Mouse (Mus musculus) midbrain, postnatal 0 days (tissue): ENCODE results near the gene Pidd1. TPM values are rescaled to one million over a fixed set of nuclear protein-coding genes. Genes with fewer than 3 reads are reported as not detected.

ENCODE experiments used
- ATAC-seq: fragments of 200-750 bp; cut with Nextera tagmentation; 2 replicates; pipeline ENCODE4 v1.8.0; 2017; ENCODE audit warnings: moderate number of reproducible peaks, mild to moderate bottlenecking, moderate TSS enrichment, moderate library complexity; ENCODE audit not compliant: low FRiP score
- DNase-seq: peaks from one replicate; pipeline ENCODE4 v3.0.0-alpha.2; 2015; ENCODE audit warnings: low spot score
- H3K27ac ChIP-seq: fragments of 300-500 bp; sonication (generic); 2 replicates; pipeline ENCODE4 v1.5.1; 2014; ENCODE audit warnings: low read depth, mild to moderate bottlenecking, low read length, mixed read lengths
- H3K27me3 ChIP-seq: fragments of 300-500 bp; sonication (generic); 2 replicates; pipeline ENCODE4 v1.6.1; 2014; ENCODE audit warnings: low read length, control low read depth, mixed read lengths; ENCODE audit not compliant: insufficient read depth
- H3K36me3 ChIP-seq: fragments of 300-500 bp; sonication (generic); 2 replicates; pipeline ENCODE4 v1.6.1; 2014; ENCODE audit warnings: low read length, control low read depth, mixed read lengths; ENCODE audit not compliant: insufficient read depth
- H3K4me1 ChIP-seq: fragments of 300-500 bp; sonication (generic); 2 replicates; pipeline ENCODE4 v1.6.1; 2014; ENCODE audit warnings: mild to moderate bottlenecking, control low read depth, antibody characterized with exemption, low read length, mixed read lengths; ENCODE audit not compliant: insufficient read depth
- H3K4me2 ChIP-seq: fragments of 300-500 bp; sonication (generic); 2 replicates; pipeline ENCODE4 v1.6.1; 2014; ENCODE audit warnings: low read depth, mild to moderate bottlenecking, low read length, mixed read lengths; ENCODE audit not compliant: poor library complexity, severe bottlenecking
- H3K4me3 ChIP-seq: fragments of 300-500 bp; sonication (generic); 2 replicates; pipeline ENCODE4 v1.5.1; 2014; ENCODE audit warnings: low read depth, mild to moderate bottlenecking, low read length, moderate library complexity
- H3K9ac ChIP-seq: fragments of 300-500 bp; sonication (generic); replicated peaks from 2 replicates; pipeline ENCODE4 v1.6.1; 2014; ENCODE audit warnings: mild to moderate bottlenecking, low read length, moderate library complexity, mixed read lengths; ENCODE audit not compliant: poor library complexity, severe bottlenecking
- H3K9me3 ChIP-seq: fragments of 300-500 bp; sonication (generic); 2 replicates; pipeline ENCODE4 v1.6.1; 2016; ENCODE audit warnings: low read length, control low read depth
- CTCF ChIP-seq: IDR thresholded peaks from 2 replicates; pipeline ENCODE4 v1.5.1; 2016; ENCODE audit warnings: antibody characterized with exemption, mild to moderate bottlenecking
- WGBS: fragments of 180-500 bp; shearing (Covaris S2); extraction: QIAGEN DNeasy Blood & Tissue Kit; methylation state at CpG from one replicate; pipeline ENCODE4 v1.1.7; 2014; 5-methylcytosine and 5-hydroxymethylcytosine counted together
- polyA plus RNA-seq: library from polyadenylated mRNA; unstranded; fragments of >200 nt; fragmentation: Nextera tagmentation; extraction: Ambion mirVana; gene quantifications from 2 replicates; pipeline ENCODE4 v1.2.1, GENCODE M21; 2015
- total RNA-seq: library from RNA; depleted of rRNA; stranded (reverse); fragments of >200 nt; gene quantifications from 2 replicates; pipeline ENCODE4 v1.2.3, GENCODE M21; 2014

The Pidd1 gene
- total and polyA plus RNA-seq, 2 experiments from 2014 or later, result 1.3 to 1.6 TPM

DNA sequence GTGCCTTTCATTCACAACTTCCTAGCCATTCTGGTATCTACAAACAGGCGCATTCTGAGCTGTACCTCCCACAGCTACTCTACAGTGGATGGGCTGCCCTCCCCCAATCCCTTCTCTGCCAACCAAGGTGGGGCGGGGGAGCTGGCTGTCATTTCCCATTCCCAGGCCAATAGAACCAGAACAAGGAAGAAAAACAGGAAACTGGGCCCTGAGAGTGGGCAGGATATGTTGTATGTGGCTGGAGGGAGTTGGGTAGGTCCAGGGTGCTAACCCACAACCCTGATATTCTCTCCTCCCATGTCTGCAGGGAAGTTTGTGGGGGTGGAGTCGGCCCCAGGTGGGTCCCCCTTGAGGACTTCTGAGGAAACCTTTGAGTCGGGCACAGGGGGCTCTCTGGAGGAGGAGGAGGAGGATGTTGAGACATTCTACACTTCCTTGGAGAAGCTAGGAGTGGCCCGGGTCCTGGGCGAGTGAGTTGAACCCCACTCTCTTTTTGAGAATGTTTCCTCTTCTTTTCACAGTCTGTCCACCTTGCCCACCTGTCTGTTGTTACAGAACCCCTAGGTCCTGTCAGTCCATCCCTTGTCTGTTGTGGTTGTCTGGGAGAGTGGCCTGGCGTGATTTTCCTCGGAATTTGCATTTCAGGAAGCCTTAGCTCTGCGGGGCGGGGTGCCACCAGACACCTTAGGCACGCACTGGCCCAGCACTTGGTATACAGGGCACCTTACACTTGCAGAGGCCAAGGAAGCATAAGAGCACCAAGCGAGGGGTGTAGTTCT is 20.2 kb upstream of the Pidd1 start:
- Histone ChIP-seq H3K9ac (no peak overlapping the region), H3K27ac (no peak overlapping the region), H3K4me2 (peak overlapping the region; percentile 28; the same call in 1 of the 2 replicates), H3K4me1 (peaks cover 25% of the 10 kb centered on the region), H3K9me3 (no peaks in the 10 kb centered on the region), H3K27me3 (peaks cover 51% of the 10 kb centered on the region), H3K4me3 (no peak overlapping the region), H3K36me3 (peaks cover 15% of the 10 kb centered on the region)
- no peak for ATAC-seq
- TF ChIP-seq CTCF, result no peak
- 28% methylated on average over 12 of the region's 12 CpGs for WGBS
- DNase-seq, result no peak

DNA sequence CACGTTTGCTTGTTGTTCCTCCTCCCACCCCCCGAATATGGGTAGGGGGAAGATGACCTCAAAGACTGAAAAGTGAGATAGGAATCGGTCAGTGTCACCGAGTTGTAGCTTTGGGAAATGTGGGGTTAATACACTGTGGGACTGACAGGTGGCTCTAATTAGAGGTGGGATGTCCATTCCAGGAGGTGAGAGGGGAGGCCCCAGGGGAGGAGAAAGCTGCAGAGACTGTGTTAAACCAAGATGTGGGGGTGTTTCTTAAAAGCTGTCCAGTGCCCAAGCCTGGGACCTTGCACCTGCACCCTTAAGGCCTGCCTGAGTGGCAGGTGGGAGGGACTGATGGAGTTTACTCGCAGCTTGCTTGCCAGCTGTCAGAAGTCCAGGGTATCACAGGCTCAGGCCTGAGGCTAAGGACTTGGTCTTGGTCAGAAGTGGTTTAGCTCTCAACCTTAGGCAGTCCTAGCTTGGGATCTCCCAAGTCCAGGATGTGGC is 18.6 kb upstream of the Pidd1 start:
- no peak for TF ChIP-seq CTCF
- Histone ChIP-seq H3K27ac (no peak overlapping the region), H3K9ac (no peak overlapping the region), H3K27me3 (peaks cover 51% of the 10 kb centered on the region), H3K36me3 (peaks cover 28% of the 10 kb centered on the region), H3K4me2 (peak overlapping the region; percentile 80), H3K9me3 (no peaks in the 10 kb centered on the region), H3K4me3 (peak overlapping the region; percentile 42), H3K4me1 (peaks cover 12% of the 10 kb centered on the region; the same call in 1 of the 2 replicates)
- no peak for ATAC-seq
- 22% methylated on average over 5 of the region's 5 CpGs for WGBS
- DNase-seq, result no peak

DNA sequence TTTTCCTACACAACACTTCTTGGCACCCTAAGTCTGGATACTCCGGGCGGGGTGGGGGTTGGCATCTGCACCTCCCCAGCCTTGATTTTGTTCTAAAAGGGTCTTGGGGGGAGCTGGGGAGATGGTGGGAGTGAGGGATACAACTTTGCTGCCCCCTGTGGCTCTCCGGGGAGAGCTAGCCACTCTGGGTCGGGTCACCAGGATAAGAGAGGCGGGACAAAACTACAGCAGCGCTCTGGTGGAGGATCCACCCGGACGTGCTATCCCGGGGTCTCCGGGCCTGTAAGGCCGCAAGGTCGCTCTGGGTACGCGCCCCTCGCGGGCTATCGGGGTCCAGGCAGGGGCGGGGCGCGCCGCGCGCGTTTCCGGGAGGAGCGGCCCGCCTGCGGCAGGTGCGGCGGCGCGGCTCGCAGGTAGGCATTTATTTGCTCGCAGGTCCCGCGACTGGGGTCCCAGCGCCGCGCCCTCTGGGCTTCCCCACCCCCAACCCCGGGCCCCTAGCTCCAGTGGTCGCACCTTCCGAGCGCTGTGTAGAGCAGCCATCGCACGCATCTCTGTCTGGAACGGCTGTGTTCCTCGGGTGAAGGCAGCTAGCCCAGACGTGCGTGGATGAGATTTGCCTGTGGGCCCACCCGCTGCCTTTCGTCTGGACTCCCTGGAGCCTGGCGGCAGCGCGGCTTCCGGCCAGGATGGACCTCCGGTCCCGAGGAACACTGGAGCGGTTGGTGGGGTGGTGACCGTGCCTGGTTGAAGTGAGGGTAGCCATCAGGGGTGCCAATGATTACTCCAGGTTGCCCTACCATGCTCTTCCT is 17.9 kb upstream of the Pidd1 start:
- ATAC-seq, result no peak
- H3K27ac ChIP-seq, result no peak overlapping the region

DNA sequence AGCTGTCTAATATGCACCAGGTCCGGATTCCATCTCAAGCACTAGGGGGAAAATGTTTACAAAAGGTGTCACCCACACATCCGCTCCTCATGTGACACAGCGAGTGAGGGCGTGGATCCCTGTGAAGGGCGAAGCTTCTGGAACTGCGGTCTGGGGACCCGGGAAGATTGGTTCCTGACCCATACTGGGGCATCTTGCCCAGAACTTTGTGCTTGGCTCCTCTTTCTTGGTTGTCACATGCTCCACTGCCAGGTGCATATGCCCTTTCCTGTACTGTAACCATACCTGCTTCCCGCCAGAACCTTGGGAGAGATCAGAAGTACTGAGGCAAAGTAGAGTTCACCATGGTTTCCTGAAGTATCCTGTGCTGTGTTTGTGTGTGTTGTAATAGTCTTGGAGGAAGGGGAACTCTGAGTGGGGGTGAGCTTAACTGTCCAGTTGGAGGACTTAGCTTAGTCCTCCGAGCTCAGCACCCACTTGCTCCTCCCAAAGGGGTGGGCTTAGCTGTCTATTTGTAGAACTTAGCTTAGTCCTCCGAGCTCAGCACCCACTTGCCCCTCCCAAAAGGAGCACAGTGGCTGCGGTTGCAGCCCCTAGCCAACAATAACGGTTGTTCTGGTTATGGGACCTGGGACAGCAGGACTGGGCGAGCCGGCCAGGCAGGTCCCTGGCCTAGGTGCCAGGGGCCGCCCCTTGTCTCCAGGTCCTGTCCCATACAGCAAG is 16.7 kb upstream of the Pidd1 start, which contains the start of gene Cracr2b:
Gene Cracr2b, plus strand, starts transcription at position 704 of the 723 bp plus-strand sequence.
- H3K9ac ChIP-seq, result peak within 1 kb of the TSS; percentile 51
- H3K27ac ChIP-seq, result no peak within 1 kb of the TSS
- peak within 1 kb of the TSS; percentile 42 for H3K4me3 ChIP-seq
- no peak for ATAC-seq
- WGBS, result 76% methylated on average over 15 of the region's 15 CpGs
- H3K36me3 ChIP-seq, result peaks cover 28% of the 10 kb centered on the region
- peaks cover 15% of the 10 kb centered on the region for H3K4me1 ChIP-seq
- H3K27me3 ChIP-seq, result peaks cover 46% of the 10 kb centered on the region
- TF ChIP-seq CTCF, result no peak
- H3K4me2 ChIP-seq, result peak within 1 kb of the TSS; percentile 80
- DNase-seq, result no peak
- no peaks in the 10 kb centered on the region for H3K9me3 ChIP-seq

More for the DNA sequence above, 17.9 kb upstream of the Pidd1 start:
- WGBS, result 3% methylated on average over 42 of the region's 59 CpGs
- peak; percentile 33; the same call in 1 of the 2 replicates for TF ChIP-seq CTCF
- H3K36me3 ChIP-seq, result peaks cover 28% of the 10 kb centered on the region
- H3K27me3 ChIP-seq, result peaks cover 51% of the 10 kb centered on the region
- peak overlapping the region; percentile 42 for H3K4me3 ChIP-seq
- DNase-seq, result no peak
- H3K4me1 ChIP-seq, result peaks cover 9% of the 10 kb centered on the region; the same call in 1 of the 2 replicates
- no peaks in the 10 kb centered on the region for H3K9me3 ChIP-seq
- H3K9ac ChIP-seq, result peak overlapping the region; percentile 51
- peak overlapping the region; percentile 80 for H3K4me2 ChIP-seq

DNA sequence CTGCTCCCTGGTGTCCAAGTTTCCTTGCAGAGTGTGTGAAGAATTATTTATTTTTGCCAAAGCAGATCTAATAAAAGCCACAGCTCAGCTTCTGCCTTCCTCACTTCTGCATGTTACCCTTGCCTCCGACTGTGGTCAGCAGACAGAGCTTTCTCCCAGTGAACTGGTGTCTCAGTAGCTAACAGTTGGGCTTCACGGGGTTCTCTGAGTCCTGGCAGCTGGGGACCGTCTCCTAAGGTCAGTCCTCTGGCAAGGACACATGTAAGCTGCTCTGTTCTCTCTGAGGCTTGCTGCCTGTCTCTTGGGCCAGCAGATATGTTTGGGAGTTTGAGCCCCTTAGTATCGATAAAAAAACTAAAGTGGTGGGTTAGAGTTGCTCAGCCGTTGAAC is 16.2 kb upstream of the Pidd1 start:
- peaks cover 13% of the 10 kb centered on the region for H3K4me1 ChIP-seq
- H3K36me3 ChIP-seq, result peaks cover 28% of the 10 kb centered on the region
- H3K9ac ChIP-seq, result no peak overlapping the region
- H3K4me3 ChIP-seq, result no peak overlapping the region
- no peak overlapping the region for H3K4me2 ChIP-seq
- 79% methylated on average over 5 of the region's 5 CpGs for WGBS
- ATAC-seq (no peak), DNase-seq (no peak)
- no peaks in the 10 kb centered on the region for H3K9me3 ChIP-seq
- peaks cover 43% of the 10 kb centered on the region for H3K27me3 ChIP-seq
- TF ChIP-seq CTCF, result no peak
- H3K27ac ChIP-seq, result no peak overlapping the region
